Mouse (Mus musculus) stomach, embryonic 16.5 days (tissue): ENCODE data around the gene Pgs1. TPM values are rescaled to one million over a fixed set of nuclear protein-coding genes. Genes with fewer than 3 reads are reported as not detected.
A peak's percentile ranks its signal among the peaks of the same experiment; 100 is the strongest.

Source experiments
- ATAC-seq: fragments of 200-750 bp; cut with Nextera tagmentation; 2 replicates; pipeline ENCODE4 v1.8.0; 2017; ENCODE audit warnings: moderate number of reproducible peaks, moderate TSS enrichment; ENCODE audit not compliant: insufficient read depth, low FRiP score
- H3K27ac ChIP-seq: fragments of 300-500 bp; sonication (generic); 2 replicates; pipeline ENCODE4 v1.5.1; 2014; ENCODE audit warnings: low read length
- H3K27me3 ChIP-seq: fragments of 300-500 bp; sonication (generic); 2 replicates; pipeline ENCODE4 v1.6.1; 2014; ENCODE audit warnings: low read length, control low read depth, mixed read lengths; ENCODE audit not compliant: control insufficient read depth, insufficient read depth
- H3K36me3 ChIP-seq: fragments of 300-500 bp; sonication (generic); 2 replicates; pipeline ENCODE4 v1.6.1; 2014; ENCODE audit warnings: low read length; ENCODE audit not compliant: control insufficient read depth, insufficient read depth
- H3K4me1 ChIP-seq: fragments of 300-500 bp; sonication (generic); 2 replicates; pipeline ENCODE4 v1.6.1; 2014; ENCODE audit warnings: low read length, control low read depth, mixed read lengths; ENCODE audit not compliant: control insufficient read depth, insufficient read depth
- H3K4me2 ChIP-seq: fragments of 300-500 bp; sonication (generic); 2 replicates; pipeline ENCODE4 v1.6.1; 2014; ENCODE audit warnings: low read depth, low read length, mixed read lengths
- H3K4me3 ChIP-seq: fragments of 300-500 bp; sonication (generic); replicated peaks from 2 replicates; pipeline ENCODE4 v1.5.1; 2014; ENCODE audit warnings: mild to moderate bottlenecking, low read length
- H3K9ac ChIP-seq: fragments of 300-500 bp; sonication (generic); 2 replicates; pipeline ENCODE4 v1.6.1; 2014; ENCODE audit warnings: low read length
- H3K9me3 ChIP-seq: fragments of 300-500 bp; sonication (generic); replicated peaks from 2 replicates; pipeline ENCODE4 v1.6.1; 2016; ENCODE audit warnings: low read length, control low read depth; ENCODE audit not compliant: control insufficient read depth
- WGBS: fragments of 180-500 bp; shearing (Covaris S2); extraction: QIAGEN DNeasy Blood & Tissue Kit; methylation state at CpG from one replicate; pipeline ENCODE4 v1.1.7; 2014; 5-methylcytosine and 5-hydroxymethylcytosine counted together
- polyA plus RNA-seq: library from polyadenylated mRNA; unstranded; fragments of >200 nt; fragmentation: Nextera tagmentation; extraction: Ambion mirVana; gene quantifications from 2 replicates; pipeline ENCODE4 v1.2.1, GENCODE M21; 2015

Gene Pgs1
- polyA plus RNA-seq, 1 experiment from 2014 or later = 32.1 TPM

- no peak for ATAC-seq
- Histone ChIP-seq H3K4me1 (peaks cover 55% of the 10 kb centered on the region), H3K36me3 (no peaks in the 10 kb centered on the region; the same call in 1 of the 2 replicates), H3K4me3 (peak overlapping the region; percentile 73), H3K9me3 (no peaks in the 10 kb centered on the region), H3K4me2 (peak overlapping the region; percentile 95), H3K27ac (no peak overlapping the region), H3K9ac (peak overlapping the region; percentile 96), H3K27me3 (no peaks in the 10 kb centered on the region)
- WGBS = 12% methylated on average over 34 of the region's 34 CpGs
Measured at GRCm38 (mm10) chr11:117967249-117968015, 18.7 kb upstream of the Pgs1 start.

GRCm38 (mm10) chr11:117968016-117968671, 17.9 kb upstream of the Pgs1 start:
- peak overlapping the region; percentile 95 for H3K4me2 ChIP-seq
- peak overlapping the region; percentile 96 for H3K9ac ChIP-seq
- no peaks in the 10 kb centered on the region; the same call in 1 of the 2 replicates for H3K36me3 ChIP-seq
- no peaks in the 10 kb centered on the region for H3K9me3 ChIP-seq
- H3K4me1 ChIP-seq = peaks cover 48% of the 10 kb centered on the region
- 1% methylated on average over 63 of the region's 64 CpGs for WGBS
- H3K27me3 ChIP-seq = no peaks in the 10 kb centered on the region
- peak overlapping the region; percentile 96 for H3K27ac ChIP-seq
- ATAC-seq = no peak
- H3K4me3 ChIP-seq = peak overlapping the region; percentile 73

GRCm38 (mm10) chr11:117968716-117969099, 17.4 kb upstream of the Pgs1 start:
- peak overlapping the region; percentile 73 for H3K4me3 ChIP-seq
- no peaks in the 10 kb centered on the region; the same call in 1 of the 2 replicates for H3K36me3 ChIP-seq
- ATAC-seq = peak; percentile 44
- no peaks in the 10 kb centered on the region for H3K27me3 ChIP-seq
- H3K9ac ChIP-seq = peak overlapping the region; percentile 96
- peak overlapping the region; percentile 96 for H3K27ac ChIP-seq
- under 1% methylated on average over 33 of the region's 34 CpGs for WGBS
- H3K4me2 ChIP-seq = peak overlapping the region; percentile 95
- H3K4me1 ChIP-seq = peaks cover 45% of the 10 kb centered on the region
- no peaks in the 10 kb centered on the region for H3K9me3 ChIP-seq

- WGBS = under 1% methylated on average over 64 of the region's 65 CpGs
- H3K36me3 ChIP-seq = no peaks in the 10 kb centered on the region; the same call in 1 of the 2 replicates
- peak overlapping the region; percentile 95 for H3K4me2 ChIP-seq
- peaks cover 41% of the 10 kb centered on the region for H3K4me1 ChIP-seq
- ATAC-seq = peak; percentile 94
- no peaks in the 10 kb centered on the region for H3K27me3 ChIP-seq
- H3K9ac ChIP-seq = peak overlapping the region; percentile 96
- no peaks in the 10 kb centered on the region for H3K9me3 ChIP-seq
- peak overlapping the region; percentile 96 for H3K27ac ChIP-seq
- peak overlapping the region; percentile 73 for H3K4me3 ChIP-seq
Measured at GRCm38 (mm10) chr11:117969100-117969944, 16.8 kb upstream of the Pgs1 start.

GRCm38 (mm10) chr11:117969945-117970872, 15.9 kb upstream of the Pgs1 start, which contains the start of gene Socs3:
Gene Socs3, minus strand, starts transcription at chr11:117970047.
- Histone ChIP-seq H3K4me2 (peak within 1 kb of the TSS; percentile 95), H3K9ac (peak within 1 kb of the TSS; percentile 96), H3K4me3 (peak within 1 kb of the TSS; percentile 73), H3K27me3 (no peaks in the 10 kb centered on the region), H3K27ac (peak within 1 kb of the TSS; percentile 96), H3K9me3 (no peaks in the 10 kb centered on the region), H3K36me3 (no peaks in the 10 kb centered on the region; the same call in 1 of the 2 replicates), H3K4me1 (peaks cover 37% of the 10 kb centered on the region)
- WGBS = 10% methylated on average over 21 of the region's 21 CpGs
- peak; percentile 26; the same call in 1 of the 2 replicates for ATAC-seq

GRCm38 (mm10) chr11:117971100-117971499, 15.0 kb upstream of the Pgs1 start:
- 72% methylated on average over 6 of the region's 6 CpGs for WGBS
- no peaks in the 10 kb centered on the region for H3K9me3 ChIP-seq
- H3K4me3 ChIP-seq = no peak overlapping the region
- peaks cover 32% of the 10 kb centered on the region for H3K4me1 ChIP-seq
- H3K36me3 ChIP-seq = no peaks in the 10 kb centered on the region; the same call in 1 of the 2 replicates
- H3K27me3 ChIP-seq = no peaks in the 10 kb centered on the region
- no peak for ATAC-seq
- no peak overlapping the region for H3K9ac ChIP-seq
- H3K4me2 ChIP-seq = no peak overlapping the region
- H3K27ac ChIP-seq = no peak overlapping the region

- 47% methylated on average over 2 of the region's 2 CpGs for WGBS
- Histone ChIP-seq H3K9ac (no peak overlapping the region), H3K9me3 (no peaks in the 10 kb centered on the region), H3K27me3 (no peaks in the 10 kb centered on the region), H3K4me2 (no peak overlapping the region), H3K4me3 (no peak overlapping the region), H3K27ac (0 out of 2 replicates have a peak overlapping the region, but pooled peaks have one; percentile 6), H3K36me3 (no peaks in the 10 kb centered on the region), H3K4me1 (peaks cover 25% of the 10 kb centered on the region)
- ATAC-seq = no peak
Measured at GRCm38 (mm10) chr11:117971646-117972242, 14.3 kb upstream of the Pgs1 start.
